Mouse (Mus musculus): ENCODE results near the gene Ankrd54.

Gene Ankrd54

DNA sequence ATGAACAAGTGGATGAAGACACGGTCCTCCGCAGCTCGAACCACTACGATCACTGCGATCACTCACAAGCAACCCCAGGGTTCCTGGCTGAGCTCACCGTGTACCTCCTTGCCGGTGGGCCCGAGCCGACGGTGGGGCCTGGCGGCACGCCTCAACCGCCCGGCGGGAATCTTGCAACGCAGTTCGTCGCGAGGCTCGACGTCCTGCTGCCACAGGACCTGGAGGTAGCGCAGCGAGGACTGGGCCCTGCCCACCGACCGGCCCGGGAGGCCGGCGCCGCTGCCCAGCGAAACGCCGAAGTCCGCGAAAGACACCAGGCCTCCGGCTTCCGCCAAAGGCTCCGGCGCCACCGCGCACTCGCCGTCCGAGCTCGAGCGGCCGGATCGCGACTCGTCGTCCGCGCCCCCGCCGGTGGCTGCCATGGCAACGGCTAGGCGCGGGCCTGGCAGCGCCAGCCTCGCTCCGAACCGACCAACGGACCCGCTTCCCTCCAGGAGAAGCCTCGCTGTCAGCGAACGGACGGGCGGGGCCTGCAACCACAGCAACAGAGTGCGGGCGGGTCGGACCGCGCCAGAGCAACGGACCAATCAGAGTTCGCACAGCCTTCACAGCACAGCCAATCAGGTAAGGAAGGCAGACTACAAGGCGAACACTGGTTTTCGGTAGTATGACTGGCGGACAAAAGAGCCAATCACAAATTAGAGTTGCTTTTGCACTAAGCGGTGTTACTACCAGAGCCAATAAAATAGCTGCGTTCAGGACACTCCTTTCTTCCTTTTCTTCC is at the start of gene Ankrd54:
Gene Ankrd54 (minus strand): TSS at position 518 of the 784 bp plus-strand sequence.
- in situ Hi-C loops (cut with MboI; ENCODE audit: low sequenced_read_pairs) = no loop called here

DNA sequence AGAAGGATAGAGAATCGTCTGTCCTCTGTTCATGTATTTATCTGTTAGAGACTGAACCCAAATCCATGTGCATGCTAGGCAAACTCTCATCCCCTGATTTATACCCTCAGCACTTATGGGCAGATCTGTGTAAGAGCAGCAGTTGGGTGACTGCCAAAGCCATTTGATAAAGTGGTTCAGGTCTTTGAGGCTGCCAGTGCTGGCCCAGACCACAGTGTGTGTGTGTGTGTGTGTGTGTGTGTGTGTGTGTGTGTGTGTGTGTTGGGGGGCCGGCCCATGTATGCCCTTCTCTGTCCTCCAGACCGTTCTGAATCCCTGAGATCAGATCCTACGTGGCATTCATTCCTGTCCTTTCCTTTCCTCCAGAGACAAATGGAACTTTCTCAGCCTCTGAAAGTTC is 49.1 kb upstream of the Ankrd54 start:
- in situ Hi-C loops (cut with MboI; ENCODE audit: low sequenced_read_pairs) = no loop called here

DNA sequence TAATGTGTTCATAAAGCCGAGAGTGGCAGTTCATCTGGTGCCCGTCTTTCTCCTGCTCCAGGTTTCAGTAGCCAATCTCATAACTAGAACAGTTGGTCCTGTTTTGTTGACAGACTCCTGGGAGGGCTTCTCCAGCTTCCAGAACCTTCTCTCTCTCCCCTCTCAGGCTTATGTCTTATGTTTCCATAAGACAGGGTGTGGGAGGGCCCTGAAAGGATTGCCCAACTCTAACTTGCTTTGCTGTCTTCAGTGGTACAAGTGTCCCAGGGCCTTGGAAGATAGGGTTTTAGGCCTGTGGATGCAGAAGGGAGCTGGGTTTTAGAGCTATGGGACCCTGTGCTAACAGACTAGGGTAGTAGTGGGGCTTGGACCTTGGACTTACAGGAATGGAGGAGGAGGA is 47.8 kb upstream of the Ankrd54 start:
- in situ Hi-C loops (cut with MboI; ENCODE audit: low sequenced_read_pairs) = no loop called here

DNA sequence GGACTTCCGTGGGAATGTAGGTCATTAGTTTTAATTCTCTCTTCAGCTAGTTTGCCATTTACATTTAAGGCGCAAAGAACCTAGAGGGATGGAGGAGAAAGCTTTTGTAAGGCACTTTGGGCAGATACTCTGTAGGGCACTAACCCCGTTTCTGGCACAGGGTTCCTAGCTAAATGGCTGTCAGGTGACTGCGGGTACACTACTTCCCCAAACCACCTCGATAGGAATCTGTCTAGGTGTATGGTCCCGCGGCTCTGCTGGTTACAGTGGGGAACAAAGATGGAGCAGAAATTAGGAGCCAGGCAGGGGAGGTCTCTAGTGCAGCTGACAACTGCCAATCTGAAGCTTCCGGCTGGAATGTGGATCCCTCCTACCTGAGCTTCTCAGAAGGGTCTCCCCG is 47.3 kb upstream of the Ankrd54 start:
- in situ Hi-C loops (cut with MboI; ENCODE audit: low sequenced_read_pairs) = no loop called here

DNA sequence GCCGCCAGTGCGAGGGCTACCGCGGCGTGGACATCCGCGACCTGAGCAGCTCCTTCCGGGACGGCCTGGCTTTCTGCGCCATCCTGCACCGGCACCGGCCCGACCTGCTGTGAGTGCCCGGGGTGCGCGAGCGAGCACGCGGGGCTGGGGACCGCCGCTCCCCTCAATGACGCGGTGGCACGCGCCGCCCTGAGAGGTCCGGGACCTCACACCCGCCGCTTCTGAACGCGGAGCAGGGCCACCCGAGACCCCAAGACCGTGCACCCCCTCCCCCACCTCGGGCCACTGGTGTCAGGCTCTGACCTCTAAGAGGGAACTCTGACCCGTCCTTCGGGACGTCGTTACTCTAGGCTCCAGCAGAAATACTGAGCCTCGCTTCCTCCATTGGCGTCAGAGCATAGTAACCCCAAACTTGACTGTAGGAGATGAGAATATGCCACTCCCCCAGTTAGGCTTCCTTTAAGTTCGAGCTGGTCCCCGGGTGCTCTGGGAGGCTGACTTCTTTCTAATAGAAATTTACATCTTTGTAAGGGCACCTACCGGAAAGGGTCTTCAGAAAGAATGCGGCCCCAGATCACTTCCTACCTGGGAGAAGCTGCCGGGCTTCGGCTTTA is 46.7 kb upstream of the Ankrd54 start:
- in situ Hi-C loops (cut with MboI; ENCODE audit: low sequenced_read_pairs) = no loop called here

DNA sequence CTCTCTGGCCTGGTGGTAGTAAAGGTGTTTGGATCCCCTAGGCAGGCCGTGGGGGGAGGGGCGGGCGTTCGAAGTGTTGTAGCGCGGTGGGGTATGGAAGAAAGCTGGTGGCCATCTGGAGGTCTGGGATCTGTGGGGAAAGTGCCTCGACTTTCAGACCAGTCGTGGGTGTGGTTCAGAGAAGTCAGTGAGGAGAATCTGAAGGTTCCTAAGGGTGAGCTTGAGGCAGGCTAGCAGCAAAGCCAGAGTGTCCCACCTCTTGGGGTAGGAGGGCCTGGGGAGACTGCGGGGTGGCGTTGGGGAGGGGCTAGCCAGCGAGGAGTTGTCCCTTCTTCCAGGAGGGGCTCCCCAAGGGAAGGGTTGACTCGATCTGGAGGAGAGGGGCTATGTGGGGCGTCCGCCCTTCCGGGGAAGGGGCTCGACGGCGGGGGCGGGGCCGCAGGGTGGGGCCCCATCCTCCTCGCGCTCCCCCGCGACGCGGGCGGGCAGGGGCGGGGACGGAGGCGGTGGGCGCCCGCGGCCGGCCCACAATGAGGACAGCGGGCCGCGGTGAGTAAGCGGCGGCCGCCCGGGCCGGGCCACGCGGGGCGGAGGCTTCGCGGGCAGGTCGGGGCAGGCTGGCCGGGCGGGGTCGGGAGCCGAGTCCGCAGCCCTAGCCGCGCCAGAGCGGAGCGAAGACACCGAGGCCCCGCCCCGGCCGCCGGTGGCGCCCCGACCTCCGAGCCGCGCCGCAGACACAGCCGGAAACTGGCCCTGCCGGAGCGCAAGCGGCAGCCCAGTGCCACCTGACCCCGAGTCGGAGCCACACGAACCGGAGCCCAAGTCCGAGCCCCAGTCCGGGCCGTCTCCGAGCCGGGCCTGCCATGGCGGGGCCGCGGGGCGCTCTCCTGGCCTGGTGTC is 46.0 kb upstream of the Ankrd54 start, which contains the start of gene Micall1:
Gene Micall1 (plus strand): TSS at position 478 of the 900 bp plus-strand sequence.
- in situ Hi-C loops (cut with MboI; ENCODE audit: low sequenced_read_pairs) = no loop called here

DNA sequence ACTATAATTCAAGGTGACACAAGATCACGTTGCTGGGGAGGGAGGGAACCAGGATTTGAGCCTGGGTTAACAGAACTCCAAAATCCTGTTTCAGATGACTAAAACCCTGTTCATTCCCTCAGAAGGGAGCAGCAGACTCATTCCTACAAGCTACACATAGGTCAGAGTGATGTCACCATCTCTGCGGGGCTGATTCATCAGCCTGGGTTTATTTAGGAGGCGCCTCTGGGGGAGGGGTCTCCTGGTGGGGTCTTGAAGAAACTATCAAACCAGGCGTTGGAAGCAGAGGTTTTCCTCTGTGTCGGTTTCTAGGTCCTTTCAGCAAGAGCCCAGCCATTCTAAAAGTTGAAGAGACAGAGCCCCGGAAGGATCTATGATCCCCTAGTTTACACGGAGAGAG is 45.3 kb upstream of the Ankrd54 start:
- in situ Hi-C loops (cut with MboI; ENCODE audit: low sequenced_read_pairs) = no loop called here

DNA sequence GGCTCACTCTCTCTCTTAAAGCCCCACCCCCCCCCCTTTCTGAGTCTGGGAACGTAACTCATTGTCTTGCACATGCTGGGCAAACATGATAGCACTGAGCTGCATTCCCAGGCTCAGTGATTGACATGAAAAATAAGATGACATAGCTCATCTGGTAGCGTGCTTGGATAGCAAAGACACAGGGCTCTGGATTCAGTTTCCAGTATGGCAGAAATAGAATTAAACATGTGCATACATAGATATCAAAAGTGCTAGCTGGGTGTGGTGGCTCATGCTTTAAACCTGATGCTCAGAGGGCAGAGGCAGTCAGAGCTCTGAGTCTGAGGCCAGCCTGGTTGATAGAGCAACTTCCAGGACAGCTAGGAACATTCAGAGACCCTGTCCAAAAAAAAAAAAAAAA is 43.1 kb upstream of the Ankrd54 start:
- in situ Hi-C loops (cut with MboI; ENCODE audit: low sequenced_read_pairs) = no loop called here

DNA sequence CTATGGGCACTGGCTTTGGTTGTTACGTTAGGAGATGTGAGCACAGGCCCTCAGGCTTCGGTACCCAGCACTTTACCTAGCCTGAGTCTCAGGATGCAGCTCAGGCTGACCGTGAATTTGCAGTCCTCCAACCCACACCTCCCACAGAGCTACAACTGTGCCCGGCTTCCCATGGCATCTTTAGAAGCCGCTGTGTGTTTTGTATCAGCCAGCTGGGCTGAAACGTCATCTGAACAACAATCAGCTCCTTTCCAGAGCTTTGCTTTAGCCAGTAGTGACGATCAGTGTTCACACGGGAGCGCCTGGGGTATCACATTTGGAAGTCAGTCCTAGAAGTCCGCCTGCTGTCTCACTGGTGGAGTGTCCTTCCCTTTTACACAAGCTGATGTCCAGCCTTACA is 40.6 kb upstream of the Ankrd54 start:
- in situ Hi-C loops (cut with MboI; ENCODE audit: low sequenced_read_pairs) = no loop called here

DNA sequence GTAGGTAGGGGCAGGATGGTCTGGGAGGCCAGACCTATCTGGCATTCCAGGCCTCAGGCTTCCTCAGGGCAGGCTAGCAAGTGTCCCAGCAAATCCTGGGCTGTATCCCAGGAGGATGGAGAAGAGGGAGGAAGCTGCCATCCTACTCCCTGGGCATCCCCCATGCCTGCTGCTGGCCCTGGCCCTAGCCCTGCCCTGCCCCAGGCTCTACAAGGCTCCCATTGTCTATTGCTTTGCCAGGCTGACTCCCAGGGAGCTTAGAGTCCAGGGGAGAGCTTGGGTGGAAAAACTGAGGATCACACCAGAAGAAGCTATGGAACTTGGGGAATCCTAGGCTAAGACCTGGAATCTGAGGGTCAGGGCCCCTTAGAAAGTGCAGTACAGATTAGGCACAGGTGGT is 38.8 kb upstream of the Ankrd54 start:
- in situ Hi-C loops (cut with MboI; ENCODE audit: low sequenced_read_pairs) = no loop called here

DNA sequence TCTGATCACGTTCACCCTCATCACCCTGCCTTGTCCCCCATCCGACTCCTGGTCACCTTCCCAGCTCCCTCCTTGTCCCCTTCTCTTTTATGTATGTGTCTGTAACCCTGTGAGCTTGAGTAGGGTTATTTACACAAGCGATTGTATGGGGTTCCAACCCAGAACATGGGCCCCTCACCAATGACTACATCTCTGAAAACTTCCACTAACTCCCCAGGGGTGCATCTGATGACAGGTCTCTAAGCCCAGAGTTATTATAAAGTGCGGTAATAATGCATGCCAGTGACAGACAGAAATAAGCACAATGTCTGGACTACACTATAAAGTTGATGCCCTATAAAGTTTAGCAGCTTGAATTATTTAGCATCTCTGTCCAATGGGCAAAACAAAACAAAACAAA is 37.7 kb upstream of the Ankrd54 start:
- in situ Hi-C loops (cut with MboI; ENCODE audit: low sequenced_read_pairs) = no loop called here

DNA sequence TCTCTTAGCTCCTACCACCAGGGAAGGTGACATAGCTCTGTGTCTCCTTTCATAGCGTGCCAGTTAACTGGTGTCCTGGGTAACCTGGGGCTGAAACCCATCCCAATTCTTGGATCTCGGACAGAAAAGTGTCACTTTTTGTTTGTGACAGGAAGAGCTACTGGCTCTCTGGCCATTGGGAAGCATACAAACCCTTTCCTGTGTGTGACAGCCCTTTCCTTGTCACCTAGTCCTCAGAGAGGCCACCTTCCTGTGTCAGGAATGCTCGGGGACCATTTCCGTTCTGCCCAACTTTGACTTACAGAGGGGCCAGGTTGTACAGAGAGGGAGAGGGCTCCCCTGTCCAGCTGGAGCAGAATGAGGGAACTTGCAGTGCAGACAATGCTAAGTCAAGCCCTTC is 36.8 kb upstream of the Ankrd54 start:
- in situ Hi-C loops (cut with MboI; ENCODE audit: low sequenced_read_pairs) = no loop called here

DNA sequence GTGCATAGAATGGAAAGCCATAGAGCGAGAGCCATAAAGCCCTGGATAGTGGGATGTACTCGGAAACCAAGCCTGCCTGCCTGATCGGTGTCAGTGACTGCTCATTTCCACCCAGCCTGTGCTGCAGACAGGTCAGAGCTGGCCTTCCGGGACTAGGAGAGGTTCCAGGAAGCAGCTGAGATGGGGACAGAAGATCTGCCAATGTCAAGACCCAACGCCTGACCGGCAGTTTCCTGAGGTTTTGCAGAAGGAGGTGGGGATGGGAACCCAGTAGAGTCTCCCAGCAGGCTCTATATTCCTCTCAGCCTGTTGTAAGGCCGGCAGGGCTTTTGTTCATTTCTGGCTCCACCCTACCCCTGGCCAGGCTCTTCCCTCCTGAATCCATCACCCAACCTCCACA is 36.2 kb upstream of the Ankrd54 start:
- in situ Hi-C loops (cut with MboI; ENCODE audit: low sequenced_read_pairs) = no loop called here

DNA sequence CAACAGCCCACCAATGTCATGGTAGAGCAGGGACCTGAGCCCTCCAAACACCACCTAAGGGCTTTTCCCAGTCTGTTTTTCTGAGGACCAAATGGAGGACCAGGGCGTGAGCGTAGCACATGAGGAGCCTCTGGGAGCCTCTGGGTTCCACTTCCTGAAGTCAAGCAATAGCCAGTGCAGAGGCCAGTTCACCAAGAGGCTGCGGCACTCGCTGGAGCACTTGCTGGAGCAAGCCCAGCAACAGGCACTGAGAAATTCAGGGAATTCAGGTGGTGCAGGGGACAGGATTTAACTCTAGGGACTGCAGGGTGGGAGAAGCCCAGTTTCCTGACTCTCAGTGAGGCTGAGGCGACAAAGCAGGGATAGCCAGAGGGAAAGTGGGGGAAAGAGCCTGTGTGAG is 35.5 kb upstream of the Ankrd54 start:
- in situ Hi-C loops (cut with MboI; ENCODE audit: low sequenced_read_pairs) = no loop called here

DNA sequence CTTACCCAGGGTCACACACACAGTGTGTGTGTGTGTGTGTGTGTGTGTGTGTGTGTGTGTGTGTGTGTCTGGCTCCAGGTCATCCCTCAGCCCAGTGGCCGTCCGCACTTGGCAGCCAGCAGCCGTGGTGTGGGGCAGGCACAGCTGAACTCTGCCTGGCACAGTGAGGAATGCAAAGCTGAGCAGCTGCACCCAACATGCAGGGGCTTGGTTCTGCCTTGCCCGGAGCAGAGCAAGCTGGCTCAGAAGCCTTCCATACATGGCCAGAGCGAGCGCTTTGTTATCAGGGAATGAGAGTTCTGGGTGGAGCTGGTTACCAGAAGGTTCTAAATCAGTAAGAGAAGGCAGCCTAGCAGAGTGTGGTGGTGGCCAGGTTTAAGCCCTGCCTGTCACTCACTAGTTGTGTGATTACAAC is 34.9 kb upstream of the Ankrd54 start:
- in situ Hi-C loops (cut with MboI; ENCODE audit: low sequenced_read_pairs) = no loop called here

DNA sequence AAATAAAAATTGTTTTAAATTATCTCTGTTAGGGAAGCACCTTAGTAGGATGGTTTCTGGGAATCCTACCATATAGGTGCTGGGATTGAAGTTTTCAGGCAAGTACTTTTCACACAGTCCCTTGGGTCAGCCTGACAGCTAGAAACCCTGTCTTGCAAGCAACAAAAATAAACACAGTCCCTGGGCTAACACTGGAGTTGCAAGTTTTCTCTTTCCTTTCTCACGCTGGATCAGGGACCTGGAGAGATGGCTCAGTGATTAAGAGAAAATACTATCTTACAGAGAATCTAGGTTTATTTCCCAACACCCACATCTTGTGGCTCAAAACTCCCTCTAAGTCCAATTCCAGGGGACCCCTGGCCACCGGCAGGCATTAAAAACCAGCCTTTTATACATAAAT is 34.4 kb upstream of the Ankrd54 start:
- in situ Hi-C loops (cut with MboI; ENCODE audit: low sequenced_read_pairs) = no loop called here

DNA sequence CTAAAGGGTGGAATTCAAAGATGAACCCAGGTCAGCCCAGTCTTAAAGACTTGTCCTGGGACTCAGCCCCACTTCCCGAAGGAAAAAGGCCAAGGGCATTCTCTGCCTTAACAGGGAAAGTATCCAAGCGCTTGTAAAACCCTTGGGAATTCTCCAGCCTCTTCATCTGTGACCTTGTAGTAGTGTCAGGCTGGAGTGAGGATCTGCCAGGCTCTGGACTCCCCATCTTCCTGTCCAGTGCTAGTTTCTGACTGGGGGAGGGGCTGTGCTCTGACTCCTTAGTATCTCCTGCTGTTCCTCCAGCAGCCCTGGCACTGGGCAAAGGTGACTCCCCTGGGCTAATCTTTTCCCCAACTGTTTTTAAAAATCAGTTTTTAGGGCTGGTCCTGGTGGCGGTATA is 33.9 kb upstream of the Ankrd54 start:
- in situ Hi-C loops (cut with MboI; ENCODE audit: low sequenced_read_pairs) = no loop called here

DNA sequence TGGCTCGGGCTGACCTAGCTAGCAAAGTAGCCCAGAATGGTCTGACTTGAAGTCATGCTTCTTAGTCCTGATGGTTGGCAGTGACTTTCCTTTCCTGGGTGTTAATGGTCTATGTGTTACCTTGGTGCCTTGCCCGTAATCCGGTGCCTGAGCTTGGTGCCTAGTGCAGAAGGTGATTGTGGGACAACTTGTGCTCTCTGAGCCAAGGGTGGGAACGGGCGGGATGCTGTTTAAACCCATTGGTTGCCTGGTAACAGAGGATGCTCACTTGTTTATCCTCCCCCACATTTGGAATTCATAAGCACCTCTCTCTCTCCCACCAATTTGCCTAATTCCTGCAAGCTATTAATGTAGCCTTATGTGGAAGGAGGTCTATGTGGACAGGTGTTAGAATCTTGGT is 32.8 kb upstream of the Ankrd54 start:
- in situ Hi-C loops (cut with MboI; ENCODE audit: low sequenced_read_pairs) = no loop called here

DNA sequence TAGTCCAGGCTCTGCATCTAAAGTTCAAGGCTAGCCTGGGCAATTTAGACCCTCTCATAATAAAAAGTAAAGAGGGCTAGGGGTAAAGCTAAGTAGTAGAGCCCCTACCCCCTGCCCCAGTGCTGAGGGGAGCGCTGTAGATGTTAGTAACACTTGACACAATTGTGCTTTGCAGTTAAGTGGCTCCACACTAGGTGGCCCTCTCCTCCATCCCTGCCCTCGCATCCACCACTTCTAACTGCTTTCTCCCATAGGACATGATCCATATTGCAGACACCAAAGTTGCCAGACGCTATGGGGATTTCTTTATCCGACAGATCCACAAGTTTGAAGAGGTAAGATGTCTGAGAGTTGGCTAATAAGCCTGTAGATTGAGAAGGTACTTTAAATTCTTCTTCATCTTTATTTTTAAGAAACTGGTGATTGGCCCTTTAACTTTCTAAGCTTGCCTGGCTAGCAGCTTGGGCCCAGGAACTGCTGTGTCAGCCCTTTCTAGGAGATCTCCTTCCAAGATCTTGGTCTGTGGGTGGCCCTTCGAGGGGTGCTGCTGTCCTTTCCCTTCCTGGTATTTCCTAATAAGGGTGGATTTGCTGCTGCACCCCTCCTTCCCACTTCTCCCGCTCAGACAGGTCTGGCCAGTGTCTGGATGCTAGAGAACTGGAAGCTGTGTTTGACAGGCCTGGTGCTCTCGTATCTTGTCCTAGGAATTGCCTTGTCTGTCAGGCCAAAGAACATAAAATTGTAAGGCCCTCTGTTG is 30.6 kb upstream of the Ankrd54 start:
- in situ Hi-C loops (cut with MboI; ENCODE audit: low sequenced_read_pairs) = no loop called here

DNA sequence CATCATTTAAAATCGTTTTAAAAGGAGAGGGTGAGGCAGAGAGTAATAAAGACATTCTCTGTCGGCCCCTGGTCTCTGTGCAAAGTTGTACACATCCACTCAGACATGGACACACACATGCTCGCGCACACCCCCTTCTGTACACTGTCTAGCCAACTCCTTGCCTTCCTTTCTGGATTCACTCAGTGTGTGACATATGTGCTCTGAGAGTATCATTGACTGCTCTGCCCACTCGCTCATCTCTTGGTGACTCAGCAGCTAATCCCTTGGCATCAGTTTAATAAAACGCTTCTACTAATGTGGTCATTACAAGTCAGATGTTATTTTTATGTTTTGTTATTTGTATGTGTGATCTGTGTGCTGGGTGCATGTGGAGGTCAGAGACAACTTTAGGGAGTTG is 29.6 kb upstream of the Ankrd54 start:
- in situ Hi-C loops (cut with MboI; ENCODE audit: low sequenced_read_pairs) = no loop called here

DNA sequence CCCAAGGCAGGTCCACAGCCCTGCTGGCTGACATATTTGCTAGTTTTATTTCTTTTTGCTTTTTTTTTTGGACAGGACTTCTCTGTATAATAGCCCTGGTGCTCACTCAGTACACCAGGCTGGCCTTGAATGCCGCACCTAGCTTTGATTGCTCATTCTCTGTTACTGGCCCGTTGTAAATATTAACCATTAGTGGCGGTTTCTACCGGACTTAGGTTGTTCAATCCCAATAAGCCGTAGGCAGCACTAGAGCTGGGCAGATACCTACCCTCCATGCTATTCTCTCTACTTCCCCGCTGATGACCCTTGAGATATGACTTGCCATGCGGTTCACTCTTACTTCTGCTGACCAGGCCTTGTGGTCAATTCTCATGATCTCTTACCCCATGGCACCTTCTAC is 16.9 kb upstream of the Ankrd54 start:
- in situ Hi-C loops (cut with MboI; ENCODE audit: low sequenced_read_pairs) = no loop called here
